Mouse (Mus musculus): ENCODE measurements around the gene Ugdh. TPM values are rescaled to one million over a fixed set of nuclear protein-coding genes. Genes with fewer than 3 reads are reported as not detected.

The Ugdh gene
- polyA plus RNA-seq, 1 experiment from 2014 or later: 103 TPM

DNA sequence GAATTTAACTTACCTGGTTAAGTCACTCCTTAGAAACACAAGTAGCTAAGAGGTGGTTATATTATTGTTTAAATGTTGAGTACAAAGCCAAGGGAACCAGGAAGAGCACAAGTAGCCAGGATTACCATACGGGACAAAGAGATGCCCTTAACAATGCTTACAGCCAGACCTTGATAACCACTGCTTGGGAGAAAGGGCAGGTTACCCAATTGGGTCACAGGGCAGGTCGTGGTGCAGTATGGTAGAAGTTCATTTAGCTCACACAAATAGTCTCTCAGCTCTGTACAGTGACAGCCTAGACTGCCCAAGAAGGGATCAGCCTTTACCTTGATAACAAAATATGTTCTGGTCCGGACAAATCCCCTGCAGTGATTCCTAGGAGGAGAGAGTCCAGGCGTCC lies 13.2 kb upstream of the Ugdh start:
- peaks cover 49% of the 10 kb centered on the region for H3K36me3 ChIP-seq (ENCODE audit: inconsistent target)
- WGBS (ENCODE audit: missing documents): 94% methylated on average over 4 of the region's 4 CpGs

DNA sequence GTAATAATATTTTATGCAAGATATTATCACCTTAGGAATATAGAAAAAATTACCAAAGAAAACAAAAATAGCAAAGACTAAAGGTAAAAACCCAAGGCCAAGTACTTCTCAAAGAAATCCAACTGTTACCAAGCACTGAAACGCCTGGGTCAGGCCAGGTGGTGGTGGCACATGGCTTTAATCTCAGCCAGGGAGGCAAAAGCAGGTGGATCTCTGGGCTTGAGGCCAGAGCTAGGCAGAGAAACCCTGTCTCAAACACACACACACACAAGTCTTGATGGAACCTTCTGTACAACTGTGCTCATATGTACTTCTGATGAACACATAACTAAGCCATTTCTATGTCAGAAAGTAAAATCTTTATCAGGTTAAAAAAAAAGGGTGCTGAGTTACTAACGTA lies 12.1 kb upstream of the Ugdh start:
- WGBS (ENCODE audit: missing documents): 94% methylated on average over 2 of the region's 2 CpGs
- H3K36me3 ChIP-seq (ENCODE audit: inconsistent target): peaks cover 39% of the 10 kb centered on the region
- no peak overlapping the region for H3K4me3 ChIP-seq (ENCODE audit: inconsistent target)
- H3K27ac ChIP-seq: no peak overlapping the region
- no peaks in the 10 kb centered on the region for H3K79me2 ChIP-seq (ENCODE audit: inconsistent target)

More for the DNA sequence above, 13.2 kb upstream of the Ugdh start:
- H3K79me2 ChIP-seq (ENCODE audit: inconsistent target): no peaks in the 10 kb centered on the region
- no peak overlapping the region for H3K27ac ChIP-seq
- H3K4me3 ChIP-seq (ENCODE audit: inconsistent target): no peak overlapping the region

DNA sequence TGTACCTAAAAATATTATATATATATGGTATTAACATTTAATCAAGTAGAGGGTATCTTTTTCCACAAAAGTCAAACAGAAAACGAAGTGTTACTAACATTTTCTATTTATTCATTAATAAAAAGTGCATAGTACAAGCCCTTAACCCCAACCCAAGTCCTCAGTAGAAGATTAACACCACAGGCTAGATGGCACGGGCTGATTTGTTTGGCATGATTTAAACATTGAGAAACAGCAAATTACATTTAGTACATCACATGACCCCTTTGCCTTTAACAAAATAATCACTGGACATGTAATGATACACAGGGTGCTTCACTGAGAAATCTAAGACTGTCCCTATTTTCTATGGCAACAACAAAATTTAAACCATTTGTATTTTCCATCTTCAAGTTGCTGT lies 11.0 kb upstream of the Ugdh start:
- WGBS (ENCODE audit: missing documents): 88% methylated on average over 1 of the region's 2 CpGs
- H3K36me3 ChIP-seq (ENCODE audit: inconsistent target): peaks cover 36% of the 10 kb centered on the region
- H3K4me3 ChIP-seq (ENCODE audit: inconsistent target): no peak overlapping the region
- no peak overlapping the region for H3K27ac ChIP-seq
- no peaks in the 10 kb centered on the region for H3K79me2 ChIP-seq (ENCODE audit: inconsistent target)

DNA sequence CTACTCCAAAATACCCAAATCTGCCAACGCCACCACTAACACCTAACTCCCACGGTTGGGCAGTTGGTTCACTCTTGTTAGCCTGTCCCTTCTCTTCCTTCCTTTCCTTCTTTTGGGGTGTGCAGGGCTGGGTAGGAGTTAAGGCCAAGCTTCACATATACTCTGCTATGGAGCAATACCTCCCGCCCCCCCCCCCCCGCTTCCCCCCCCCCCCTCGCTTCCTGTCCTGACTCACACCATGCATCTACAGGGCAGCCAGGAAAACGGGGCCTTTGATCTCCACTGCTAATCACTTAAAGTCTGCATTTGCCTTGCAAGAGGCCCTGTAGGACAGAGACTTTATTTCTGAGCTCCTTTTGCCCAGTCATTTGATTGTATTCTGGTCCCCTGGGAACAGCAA lies 9.2 kb upstream of the Ugdh start:
- 10% methylated on average over 3 of the region's 6 CpGs for WGBS (ENCODE audit: missing documents)
- Histone ChIP-seq H3K36me3 (ENCODE audit: inconsistent target) (peaks cover 26% of the 10 kb centered on the region), H3K79me2 (ENCODE audit: inconsistent target) (no peaks in the 10 kb centered on the region), H3K27ac (no peak overlapping the region), H3K4me3 (ENCODE audit: inconsistent target) (no peak overlapping the region)

DNA sequence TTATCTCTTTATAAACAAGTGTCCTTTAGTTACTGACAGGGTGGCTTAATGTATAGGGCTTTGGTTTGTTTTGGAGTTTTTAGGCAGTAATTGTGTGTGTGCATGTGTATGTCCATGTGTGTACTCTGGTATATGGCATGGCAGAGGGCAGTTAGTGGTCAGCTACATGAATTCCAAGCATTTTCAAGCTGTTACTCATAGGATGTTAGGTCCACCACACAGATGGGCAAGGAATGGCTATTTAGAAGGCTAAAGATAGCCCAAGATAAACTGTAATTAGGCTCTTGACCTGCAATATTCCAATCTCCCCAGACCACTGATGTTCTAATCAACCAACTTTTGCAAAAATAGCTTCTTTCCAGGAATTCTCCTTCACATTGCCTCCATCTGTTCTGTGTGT lies 2.3 kb upstream of the Ugdh start:
- Histone ChIP-seq H3K79me2 (ENCODE audit: inconsistent target) (peaks cover 22% of the 10 kb centered on the region), H3K27ac (no peak overlapping the region), H3K4me3 (ENCODE audit: inconsistent target) (no peak overlapping the region), H3K36me3 (ENCODE audit: inconsistent target) (no peaks in the 10 kb centered on the region)

DNA sequence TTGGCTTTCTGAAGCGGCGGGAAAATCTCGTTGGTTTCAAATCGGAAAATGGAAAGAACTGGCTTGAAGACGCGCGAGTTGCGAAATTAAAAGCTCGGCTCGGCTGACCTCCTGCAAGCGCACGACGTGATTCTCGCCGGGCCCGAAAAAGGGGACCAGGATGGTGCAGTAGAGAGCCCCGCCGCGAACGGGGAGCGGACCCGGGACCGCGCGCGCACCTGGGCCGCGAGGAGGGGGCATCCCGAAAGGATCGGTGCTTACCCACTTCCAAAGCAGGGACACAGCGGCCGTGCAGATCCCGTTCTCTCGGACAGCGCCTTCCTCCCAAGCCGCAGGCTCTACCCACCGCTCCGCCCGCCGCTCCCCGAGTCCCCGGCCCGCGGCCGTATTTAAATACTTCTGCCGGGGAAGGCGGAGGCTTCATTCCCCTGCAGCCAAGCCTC lies 365 bp downstream of the Ugdh start:
- WGBS (ENCODE audit: missing documents): under 1% methylated on average over 45 of the region's 47 CpGs
- Histone ChIP-seq H3K4me3 (ENCODE audit: inconsistent target) (peak overlapping the region; percentile 80), H3K36me3 (ENCODE audit: inconsistent target) (no peaks in the 10 kb centered on the region), H3K27ac (peak overlapping the region; percentile 15; the same call in 1 of the 2 replicates), H3K79me2 (ENCODE audit: inconsistent target) (peaks cover 49% of the 10 kb centered on the region)

DNA sequence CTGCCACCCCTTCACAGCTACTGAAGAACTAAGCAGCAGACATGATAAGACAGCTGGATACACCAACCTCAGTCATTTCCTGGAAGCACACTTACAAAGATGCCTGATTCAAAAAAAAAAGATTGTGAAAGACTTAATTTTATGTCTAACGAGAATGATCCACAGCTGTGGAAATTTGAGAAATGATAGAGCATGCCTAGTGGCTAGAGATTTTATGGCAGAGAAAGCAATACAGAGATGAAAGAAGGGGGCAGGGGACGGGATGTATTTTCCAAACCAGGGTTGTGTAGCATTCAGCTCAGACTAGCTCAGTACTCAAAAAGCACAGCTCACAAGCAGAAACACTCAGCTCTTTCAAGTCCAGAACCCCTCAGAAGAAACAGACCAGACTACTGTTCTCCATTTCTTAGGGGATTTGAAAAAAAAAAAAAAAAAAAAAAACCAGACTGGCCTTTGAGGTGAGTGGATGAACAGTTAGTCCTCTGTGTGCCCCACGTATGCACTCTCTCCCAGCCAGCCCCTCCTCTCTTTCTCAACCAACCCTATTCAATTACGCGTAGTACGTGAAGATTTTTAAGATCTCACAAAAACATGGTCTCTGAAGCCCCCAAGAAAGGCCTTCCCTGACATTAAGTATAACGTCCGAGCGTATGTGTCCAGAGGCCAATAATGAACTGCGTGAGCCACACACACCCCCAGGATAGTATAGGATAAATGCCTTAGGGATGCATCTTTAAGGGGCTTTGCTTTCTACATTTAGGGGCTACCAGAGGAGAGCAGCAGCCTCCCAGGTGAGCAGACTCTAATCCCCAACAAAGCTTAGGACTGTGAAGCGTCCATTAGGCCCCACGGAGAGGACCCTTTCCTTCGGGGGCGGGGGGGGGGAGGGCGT lies 1.0 kb downstream of the Ugdh start:
- WGBS (ENCODE audit: missing documents): 10% methylated on average over 10 of the region's 15 CpGs
- Histone ChIP-seq H3K4me3 (ENCODE audit: inconsistent target) (peak overlapping the region; percentile 80), H3K36me3 (ENCODE audit: inconsistent target) (no peaks in the 10 kb centered on the region), H3K79me2 (ENCODE audit: inconsistent target) (peaks cover 55% of the 10 kb centered on the region), H3K27ac (peak overlapping the region; percentile 15; the same call in 1 of the 2 replicates)

DNA sequence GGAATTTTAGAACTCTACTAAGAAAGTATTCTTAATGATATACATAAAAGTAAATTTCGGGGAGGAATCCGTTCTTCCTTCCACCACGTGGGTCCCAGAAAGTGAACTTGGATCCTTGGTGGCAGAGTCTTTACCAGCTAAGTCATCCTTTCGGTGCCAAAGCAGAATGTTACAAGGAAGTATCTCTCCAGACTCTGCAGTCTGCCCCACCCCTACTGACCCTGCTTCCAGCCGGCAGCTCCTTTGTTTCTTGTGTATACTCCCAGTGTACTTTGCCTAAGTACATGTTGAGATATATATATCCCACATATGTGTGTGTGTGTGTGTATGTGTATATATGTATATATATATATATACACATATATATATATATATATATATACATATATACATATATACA lies 6.3 kb downstream of the Ugdh start:
- 90% methylated on average over 5 of the region's 5 CpGs for WGBS (ENCODE audit: missing documents)
- Histone ChIP-seq H3K4me3 (ENCODE audit: inconsistent target) (no peak overlapping the region), H3K27ac (no peak overlapping the region), H3K79me2 (ENCODE audit: inconsistent target) (peaks cover 57% of the 10 kb centered on the region), H3K36me3 (ENCODE audit: inconsistent target) (no peaks in the 10 kb centered on the region; the same call in 1 of the 2 replicates)

DNA sequence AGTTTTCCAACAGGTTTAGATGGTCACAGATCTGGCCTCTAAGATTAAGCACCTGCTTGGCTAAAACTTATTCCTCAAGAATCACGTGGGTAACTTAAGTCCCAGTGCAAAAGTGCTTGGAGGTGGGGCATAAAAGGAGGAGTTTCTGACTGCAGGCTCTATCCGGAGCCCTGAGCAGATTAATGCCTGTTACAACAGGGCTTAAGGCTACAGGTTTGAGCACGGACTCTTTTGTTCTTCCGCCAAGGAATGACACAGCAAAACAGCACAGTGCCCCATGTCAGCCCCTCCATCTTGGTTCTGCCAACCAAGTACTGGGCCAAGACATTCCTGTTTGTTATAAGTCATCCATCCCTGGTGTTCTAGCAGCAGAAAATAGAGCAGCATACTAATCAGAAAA lies 7.4 kb downstream of the Ugdh start:
- H3K4me3 ChIP-seq (ENCODE audit: inconsistent target): no peak overlapping the region
- peaks cover 6% of the 10 kb centered on the region for H3K36me3 ChIP-seq (ENCODE audit: inconsistent target)
- H3K79me2 ChIP-seq (ENCODE audit: inconsistent target): peaks cover 46% of the 10 kb centered on the region
- no peak overlapping the region for H3K27ac ChIP-seq
- WGBS (ENCODE audit: missing documents): 61% methylated on average over 4 of the region's 4 CpGs

DNA sequence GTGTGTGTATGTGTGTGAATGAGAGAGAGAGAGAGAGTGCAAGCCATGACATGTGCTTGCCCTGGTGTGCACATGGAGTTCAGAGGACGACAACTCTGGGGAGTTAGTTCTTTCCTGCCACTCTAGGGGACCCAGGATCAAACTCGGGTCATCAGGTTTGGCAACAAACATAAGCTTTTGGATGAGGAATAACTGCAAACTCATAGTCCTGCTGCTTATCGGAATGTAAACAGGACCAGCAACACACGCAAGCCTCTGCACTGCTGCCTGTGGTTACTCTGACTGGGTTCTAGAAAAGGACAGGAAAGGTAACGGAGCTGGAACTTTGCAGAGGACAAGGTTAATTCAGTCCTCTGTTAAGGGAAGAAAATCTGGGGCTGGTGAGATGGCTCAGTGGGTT lies 10.5 kb downstream of the Ugdh start:
- H3K36me3 ChIP-seq (ENCODE audit: inconsistent target): peaks cover 31% of the 10 kb centered on the region
- WGBS (ENCODE audit: missing documents): 99% methylated on average over 5 of the region's 5 CpGs
- H3K79me2 ChIP-seq (ENCODE audit: inconsistent target): peaks cover 15% of the 10 kb centered on the region; the same call in 1 of the 2 replicates
- H3K4me3 ChIP-seq (ENCODE audit: inconsistent target): no peak overlapping the region
- no peak overlapping the region for H3K27ac ChIP-seq

DNA sequence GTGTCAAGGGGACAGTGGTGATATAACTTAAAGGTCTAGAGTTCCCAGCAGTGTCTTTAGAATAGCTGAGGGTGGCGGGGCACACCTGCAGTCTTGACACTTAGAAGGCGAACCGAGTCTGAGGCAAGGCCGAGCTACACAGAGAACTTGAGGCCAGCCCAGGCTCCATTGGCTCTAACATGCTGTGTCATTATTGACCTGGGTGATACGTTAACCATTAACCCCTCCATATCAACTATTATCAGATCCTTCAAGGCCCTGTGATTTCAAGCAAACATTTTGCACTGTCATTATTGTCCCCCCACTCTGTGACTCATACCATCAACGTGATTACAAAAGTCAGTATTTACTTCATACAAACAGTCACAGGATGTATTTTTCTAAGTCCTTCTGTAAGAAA lies 11.5 kb downstream of the Ugdh start:
- WGBS (ENCODE audit: missing documents): 83% methylated on average over 6 of the region's 6 CpGs
- Histone ChIP-seq H3K79me2 (ENCODE audit: inconsistent target) (peaks cover 10% of the 10 kb centered on the region; the same call in 1 of the 2 replicates), H3K36me3 (ENCODE audit: inconsistent target) (peaks cover 32% of the 10 kb centered on the region), H3K4me3 (ENCODE audit: inconsistent target) (no peak overlapping the region), H3K27ac (no peak overlapping the region)

DNA sequence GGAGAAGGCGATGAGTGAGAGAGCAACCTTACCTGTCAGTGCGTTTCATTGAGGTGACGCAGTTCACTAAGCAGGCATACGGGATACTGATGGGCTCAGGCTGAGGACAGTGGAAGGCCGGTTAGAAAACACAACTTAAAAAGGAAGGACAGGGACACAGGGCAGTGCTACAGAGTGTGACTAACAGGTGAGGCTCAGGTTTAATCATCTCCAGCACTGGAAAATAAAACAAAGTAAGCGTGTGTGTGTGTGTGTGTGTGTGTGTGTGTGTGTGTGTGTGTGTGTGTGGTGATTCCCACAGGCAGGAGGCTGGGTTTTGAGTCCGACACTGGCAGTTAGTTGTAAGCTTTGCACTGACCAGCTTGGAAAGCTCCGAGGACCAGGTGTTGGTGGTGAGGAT lies 12.9 kb downstream of the Ugdh start:
- WGBS (ENCODE audit: missing documents): 96% methylated on average over 8 of the region's 8 CpGs
- Histone ChIP-seq H3K27ac (no peak overlapping the region), H3K4me3 (ENCODE audit: inconsistent target) (no peak overlapping the region), H3K79me2 (ENCODE audit: inconsistent target) (no peaks in the 10 kb centered on the region), H3K36me3 (ENCODE audit: inconsistent target) (peaks cover 40% of the 10 kb centered on the region)

DNA sequence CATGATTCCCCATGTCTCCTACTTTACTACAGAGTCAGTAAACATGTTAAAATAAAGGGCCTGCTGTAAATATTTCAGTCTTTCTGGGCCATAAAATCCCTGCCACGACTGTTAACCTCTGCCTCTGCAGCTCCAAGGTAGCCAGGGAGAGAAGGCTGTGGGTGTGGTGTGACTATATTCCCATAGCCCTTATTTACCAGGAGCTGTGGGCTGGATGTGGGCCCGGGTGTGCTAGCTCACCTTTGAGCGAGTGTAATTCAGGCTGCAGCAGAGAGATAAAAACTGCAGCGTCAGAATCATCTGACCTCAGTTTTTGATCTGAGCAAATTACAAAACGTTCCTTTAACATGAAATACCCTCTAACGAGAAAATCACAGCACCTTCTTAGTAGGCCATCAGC lies 14.9 kb downstream of the Ugdh start:
- Histone ChIP-seq H3K4me3 (ENCODE audit: inconsistent target) (no peak overlapping the region), H3K79me2 (ENCODE audit: inconsistent target) (no peaks in the 10 kb centered on the region), H3K36me3 (ENCODE audit: inconsistent target) (peaks cover 60% of the 10 kb centered on the region), H3K27ac (no peak overlapping the region)
- 87% methylated on average over 6 of the region's 6 CpGs for WGBS (ENCODE audit: missing documents)

DNA sequence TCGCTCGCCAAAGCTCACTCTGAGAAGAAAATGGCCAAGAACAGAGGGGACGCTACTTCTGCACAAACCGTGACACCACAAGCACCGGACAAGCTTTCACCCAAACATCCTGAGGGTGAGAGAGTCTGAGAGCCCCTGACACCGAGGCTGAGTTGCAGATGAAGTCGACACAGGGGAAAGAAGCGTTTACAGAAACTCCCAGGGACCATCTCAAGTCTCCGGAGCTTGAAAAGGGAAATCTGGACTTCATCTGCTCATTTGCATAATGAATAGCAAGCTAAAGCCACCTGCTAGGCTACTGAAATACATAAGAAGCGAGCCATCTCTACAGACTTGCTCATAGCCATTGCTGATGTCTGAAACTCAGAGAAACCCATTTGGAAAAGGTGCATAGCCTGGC lies 16.6 kb downstream of the Ugdh start:
- Histone ChIP-seq H3K27ac (no peak overlapping the region), H3K36me3 (ENCODE audit: inconsistent target) (peaks cover 70% of the 10 kb centered on the region)
- 93% methylated on average over 10 of the region's 10 CpGs for WGBS (ENCODE audit: missing documents)

DNA sequence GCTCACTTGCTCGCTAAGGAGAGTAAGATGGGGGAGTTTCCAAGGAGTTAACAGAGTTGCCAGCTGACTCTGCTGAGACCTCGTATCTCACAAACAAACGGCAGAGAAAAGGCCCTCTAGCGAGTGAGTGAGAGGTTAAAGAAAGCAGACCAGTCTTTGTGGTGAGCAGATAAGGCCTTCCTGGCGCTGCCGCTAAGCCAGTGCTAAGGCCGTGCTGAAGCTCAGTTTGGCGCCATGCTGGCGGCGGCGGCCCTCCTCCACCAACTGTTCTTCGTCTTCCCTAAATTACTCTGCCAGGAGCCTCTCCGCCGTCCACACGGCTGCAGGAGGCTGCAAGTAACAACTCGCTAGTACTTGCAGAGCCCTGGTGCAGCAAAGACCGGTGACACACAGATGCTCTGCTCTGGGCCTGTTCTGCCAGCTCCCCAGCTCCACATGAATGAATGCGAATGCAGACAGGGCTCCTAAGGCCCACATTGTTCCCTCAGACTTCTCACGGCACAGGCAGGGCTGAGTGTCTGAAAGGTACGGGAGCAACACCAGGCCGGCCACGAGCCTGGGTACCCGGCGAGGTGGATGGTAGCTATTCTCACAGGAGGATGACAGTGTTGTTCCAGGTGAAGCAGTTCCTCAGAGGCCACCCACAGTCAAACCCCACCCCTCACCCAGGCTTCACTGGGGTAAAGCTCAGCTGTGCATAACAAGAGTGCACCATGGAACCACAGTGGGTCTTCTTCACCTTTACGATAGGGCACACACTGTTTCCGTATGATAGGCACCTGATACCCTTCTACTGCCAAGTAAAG lies 19.9 kb downstream of the Ugdh start:
- H3K27ac ChIP-seq: no peak overlapping the region
- H3K4me3 ChIP-seq (ENCODE audit: inconsistent target): no peak overlapping the region
- 89% methylated on average over 26 of the region's 26 CpGs for WGBS (ENCODE audit: missing documents)
- peaks cover 63% of the 10 kb centered on the region for H3K36me3 ChIP-seq (ENCODE audit: inconsistent target)
- no peaks in the 10 kb centered on the region for H3K79me2 ChIP-seq (ENCODE audit: inconsistent target)

More for the DNA sequence above, 16.6 kb downstream of the Ugdh start:
- no peaks in the 10 kb centered on the region for H3K79me2 ChIP-seq (ENCODE audit: inconsistent target)
- H3K4me3 ChIP-seq (ENCODE audit: inconsistent target): no peak overlapping the region
